Mouse (Mus musculus) frontal cortex, adult 2 months (tissue): ENCODE data around the gene Ift43. TPM values are rescaled to one million over a fixed set of nuclear protein-coding genes. Genes with fewer than 3 reads are reported as not detected.

Source experiments
- DNase-seq, 2 experiments: peaks; one replicate each; pipeline ENCODE4 v3.0.0; 2022; ENCODE audit warnings: low spot score in 1 of 2; ENCODE audit errors: extremely low spot score in 1 of 2
- polyA plus RNA-seq: library from polyadenylated mRNA; depleted of rRNA; stranded (reverse); fragments of >200 nt; gene quantifications from 2 replicates; pipeline ENCODE4 v1.2.3, GENCODE M21; 2012

Ift43 gene
- polyA plus RNA-seq, 1 experiment = 27.8 TPM

- DNase-seq = no peak
These were observed 4.2 kb upstream of the Ift43 start for GRCm38 (mm10) chr12:86078176-86078552.

- DNase-seq = peak in 1 of 2 experiments; percentile 63
These were observed 3.7 kb upstream of the Ift43 start, which contains the start of gene Tgfb3 for GRCm38 (mm10) chr12:86078553-86079201. Tgfb3 (minus strand) TSS chr12:86079041.

GRCm38 (mm10) chr12:86079202-86079667 is 3.1 kb upstream of the Ift43 start:
- peak; percentile 73 to 96 for DNase-seq

GRCm38 (mm10) chr12:86085873-86086272 is 3.5 kb downstream of the Ift43 start:
- peak; percentile 73 to 79 for DNase-seq

GRCm38 (mm10) chr12:86086550-86086949 is 4.2 kb downstream of the Ift43 start:
- DNase-seq = peak in 1 of 2 experiments; percentile 46

GRCm38 (mm10) chr12:86088042-86088441 is 5.7 kb downstream of the Ift43 start:
- no peak for DNase-seq

GRCm38 (mm10) chr12:86090764-86091163 is 8.4 kb downstream of the Ift43 start:
- no peak for DNase-seq

GRCm38 (mm10) chr12:86091601-86092132 is 9.3 kb downstream of the Ift43 start:
- DNase-seq = no peak

GRCm38 (mm10) chr12:86094075-86094474 is 11.7 kb downstream of the Ift43 start:
- DNase-seq = no peak

GRCm38 (mm10) chr12:86095806-86096205 is 13.5 kb downstream of the Ift43 start:
- DNase-seq = no peak

GRCm38 (mm10) chr12:86097781-86098180 is 15.4 kb downstream of the Ift43 start:
- DNase-seq = no peak

- no peak for DNase-seq
These were observed 18.4 kb downstream of the Ift43 start for GRCm38 (mm10) chr12:86100711-86101110.

GRCm38 (mm10) chr12:86102686-86103085 is 20.3 kb downstream of the Ift43 start:
- DNase-seq = no peak

- no peak for DNase-seq
These were observed 21.1 kb downstream of the Ift43 start for GRCm38 (mm10) chr12:86103391-86103790.

GRCm38 (mm10) chr12:86103852-86104251 is 21.5 kb downstream of the Ift43 start:
- no peak for DNase-seq

- DNase-seq = no peak
These were observed 22.0 kb downstream of the Ift43 start for GRCm38 (mm10) chr12:86104297-86104696.

GRCm38 (mm10) chr12:86105546-86105945 is 23.2 kb downstream of the Ift43 start:
- DNase-seq = no peak

GRCm38 (mm10) chr12:86106086-86106485 is 23.7 kb downstream of the Ift43 start:
- no peak for DNase-seq

GRCm38 (mm10) chr12:86107645-86108044 is 25.3 kb downstream of the Ift43 start:
- DNase-seq = no peak

GRCm38 (mm10) chr12:86109531-86109930 is 27.2 kb downstream of the Ift43 start:
- DNase-seq = no peak

- DNase-seq = no peak
These were observed 28.3 kb downstream of the Ift43 start for GRCm38 (mm10) chr12:86110637-86111036.

- no peak for DNase-seq
These were observed 34.0 kb downstream of the Ift43 start for GRCm38 (mm10) chr12:86116295-86116835.
